Mouse (Mus musculus): ENCODE measurements around the gene Tfap2b. TPM values are rescaled to one million over a fixed set of nuclear protein-coding genes. Genes with fewer than 3 reads are reported as not detected.
A peak's percentile ranks its signal among the peaks of the same experiment; 100 is the strongest.

The Tfap2b gene
- 55.7 and 57.6 TPM in 2 replicates for polyA plus RNA-seq (2015; fragmentation: Nextera tagmentation; extraction: Ambion mirVana)

GRCm38 (mm10) chr1:19208641-19209358 lies at the start of gene Tfap2b:
Tfap2b (plus strand) TSS chr1:19208914.
- Histone ChIP-seq H3K36me3 (no peaks in the 10 kb centered on the region), H3K4me3 (replicated peaks) (peak within 1 kb of the TSS; percentile 46), H3K27ac (peak within 1 kb of the TSS; percentile 81), H3K9ac (peak within 1 kb of the TSS; percentile 42; the same call in 1 of the 2 replicates), H3K9me3 (replicated peaks) (no peaks in the 10 kb centered on the region), H3K27me3 (peaks cover 69% of the 10 kb centered on the region), H3K4me1 (peaks cover 13% of the 10 kb centered on the region), H3K4me2 (peak within 1 kb of the TSS; percentile 55)
- ATAC-seq (replicated peaks; ENCODE audit: low FRiP score), result no peak
- 3% methylated on average over 26 of the region's 26 CpGs for WGBS

GRCm38 (mm10) chr1:19178742-19179397 lies 29.8 kb upstream of the Tfap2b start:
- 9% methylated on average over 4 of the region's 4 CpGs for WGBS
- H3K4me1 ChIP-seq, result no peaks in the 10 kb centered on the region
- no peak overlapping the region for H3K9ac ChIP-seq
- H3K4me3 ChIP-seq (replicated peaks), result no peak overlapping the region
- no peak overlapping the region for H3K27ac ChIP-seq
- H3K4me2 ChIP-seq, result no peak overlapping the region
- H3K36me3 ChIP-seq, result no peaks in the 10 kb centered on the region
- no peak for ATAC-seq (replicated peaks; ENCODE audit: low FRiP score)
- no peaks in the 10 kb centered on the region for H3K27me3 ChIP-seq
- no peaks in the 10 kb centered on the region for H3K9me3 ChIP-seq (replicated peaks)

- 2% methylated on average over 12 of the region's 12 CpGs for WGBS
These were observed 3.1 kb upstream of the Tfap2b start for GRCm38 (mm10) chr1:19205649-19206048.

GRCm38 (mm10) chr1:19206194-19206593 lies 2.5 kb upstream of the Tfap2b start:
- Histone ChIP-seq H3K9me3 (replicated peaks) (no peaks in the 10 kb centered on the region), H3K9ac (no peak overlapping the region), H3K27me3 (peaks cover 58% of the 10 kb centered on the region), H3K4me2 (peak overlapping the region; percentile 57), H3K36me3 (no peaks in the 10 kb centered on the region), H3K4me1 (peaks cover 13% of the 10 kb centered on the region), H3K27ac (no peak overlapping the region), H3K4me3 (replicated peaks) (peak overlapping the region; percentile 34; the same call in 1 of the 2 replicates)
- WGBS, result 1% methylated on average over 7 of the region's 7 CpGs
- no peak for ATAC-seq (replicated peaks; ENCODE audit: low FRiP score)

More at GRCm38 (mm10) chr1:19205649-19206048, 3.1 kb upstream of the Tfap2b start:
- ATAC-seq (replicated peaks; ENCODE audit: low FRiP score), result peak; percentile 74; the same call in 1 of the 2 replicates
- H3K9ac ChIP-seq, result no peak overlapping the region
- peak overlapping the region; percentile 34 for H3K4me3 ChIP-seq (replicated peaks)
- no peak overlapping the region for H3K27ac ChIP-seq
- H3K9me3 ChIP-seq (replicated peaks), result no peaks in the 10 kb centered on the region
- peak overlapping the region; percentile 57 for H3K4me2 ChIP-seq
- peaks cover 54% of the 10 kb centered on the region for H3K27me3 ChIP-seq
- H3K36me3 ChIP-seq, result no peaks in the 10 kb centered on the region
- peaks cover 13% of the 10 kb centered on the region for H3K4me1 ChIP-seq

- Histone ChIP-seq H3K27ac (no peak overlapping the region), H3K9me3 (replicated peaks) (no peaks in the 10 kb centered on the region), H3K4me1 (peaks cover 13% of the 10 kb centered on the region), H3K27me3 (peaks cover 64% of the 10 kb centered on the region), H3K4me3 (replicated peaks) (no peak overlapping the region), H3K36me3 (no peaks in the 10 kb centered on the region), H3K4me2 (0 out of 2 replicates have a peak overlapping the region, but pooled peaks have one; percentile 4), H3K9ac (no peak overlapping the region)
- 20% methylated on average over 4 of the region's 4 CpGs for WGBS
- ATAC-seq (replicated peaks; ENCODE audit: low FRiP score), result no peak
These were observed 1.1 kb upstream of the Tfap2b start for GRCm38 (mm10) chr1:19207611-19208010.

- Histone ChIP-seq H3K27ac (peak overlapping the region; percentile 81), H3K9ac (peak overlapping the region; percentile 42; the same call in 1 of the 2 replicates), H3K27me3 (peaks cover 74% of the 10 kb centered on the region), H3K4me2 (peak overlapping the region; percentile 55), H3K9me3 (replicated peaks) (no peaks in the 10 kb centered on the region), H3K4me3 (replicated peaks) (peak overlapping the region; percentile 46), H3K4me1 (peaks cover 13% of the 10 kb centered on the region), H3K36me3 (no peaks in the 10 kb centered on the region)
- under 1% methylated on average over 10 of the region's 10 CpGs for WGBS
- ATAC-seq (replicated peaks; ENCODE audit: low FRiP score), result no peak
These were observed 638 bp downstream of the Tfap2b start for GRCm38 (mm10) chr1:19209359-19209745.

GRCm38 (mm10) chr1:19209776-19210175 lies 1.1 kb downstream of the Tfap2b start:
- 0 out of 2 replicates have a peak, but pooled peaks have one; percentile 23 for ATAC-seq (replicated peaks; ENCODE audit: low FRiP score)
- Histone ChIP-seq H3K36me3 (no peaks in the 10 kb centered on the region), H3K9me3 (replicated peaks) (no peaks in the 10 kb centered on the region), H3K4me2 (peak overlapping the region; percentile 55), H3K27ac (peak overlapping the region; percentile 81), H3K9ac (peak overlapping the region; percentile 42; the same call in 1 of the 2 replicates), H3K27me3 (peaks cover 75% of the 10 kb centered on the region), H3K4me3 (replicated peaks) (peak overlapping the region; percentile 46), H3K4me1 (peaks cover 13% of the 10 kb centered on the region)
- under 1% methylated on average over 31 of the region's 31 CpGs for WGBS

GRCm38 (mm10) chr1:19210215-19211032 lies 1.7 kb downstream of the Tfap2b start:
- no peaks in the 10 kb centered on the region for H3K36me3 ChIP-seq
- peak overlapping the region; percentile 46 for H3K4me3 ChIP-seq (replicated peaks)
- H3K9me3 ChIP-seq (replicated peaks), result no peaks in the 10 kb centered on the region
- H3K27me3 ChIP-seq, result peaks cover 81% of the 10 kb centered on the region
- peak overlapping the region; percentile 55 for H3K4me2 ChIP-seq
- peaks cover 13% of the 10 kb centered on the region for H3K4me1 ChIP-seq
- ATAC-seq (replicated peaks; ENCODE audit: low FRiP score), result peak; percentile 13; the same call in 1 of the 2 replicates
- peak overlapping the region; percentile 81 for H3K27ac ChIP-seq
- peak overlapping the region; percentile 42; the same call in 1 of the 2 replicates for H3K9ac ChIP-seq
- WGBS, result under 1% methylated on average over 30 of the region's 30 CpGs

- Histone ChIP-seq H3K9ac (no peak overlapping the region), H3K36me3 (no peaks in the 10 kb centered on the region), H3K4me2 (peak overlapping the region; percentile 55), H3K4me3 (replicated peaks) (peak overlapping the region; percentile 46), H3K27me3 (peaks cover 84% of the 10 kb centered on the region), H3K27ac (peak overlapping the region; percentile 81), H3K9me3 (replicated peaks) (no peaks in the 10 kb centered on the region), H3K4me1 (peaks cover 13% of the 10 kb centered on the region)
- under 1% methylated on average over 8 of the region's 8 CpGs for WGBS
- ATAC-seq (replicated peaks; ENCODE audit: low FRiP score), result peak; percentile 30
These were observed 2.3 kb downstream of the Tfap2b start for GRCm38 (mm10) chr1:19211033-19211405.

GRCm38 (mm10) chr1:19211546-19212154 lies 2.9 kb downstream of the Tfap2b start:
- Histone ChIP-seq H3K4me1 (peaks cover 13% of the 10 kb centered on the region), H3K9me3 (replicated peaks) (no peaks in the 10 kb centered on the region), H3K9ac (no peak overlapping the region), H3K27ac (peak overlapping the region; percentile 81), H3K36me3 (no peaks in the 10 kb centered on the region), H3K27me3 (peaks cover 90% of the 10 kb centered on the region), H3K4me3 (replicated peaks) (peak overlapping the region; percentile 46), H3K4me2 (peak overlapping the region; percentile 55)
- 1% methylated on average over 15 of the region's 15 CpGs for WGBS
- ATAC-seq (replicated peaks; ENCODE audit: low FRiP score), result peak; percentile 41

GRCm38 (mm10) chr1:19212691-19213090 lies 4.0 kb downstream of the Tfap2b start:
- peak overlapping the region; percentile 46 for H3K4me3 ChIP-seq (replicated peaks)
- peaks cover 13% of the 10 kb centered on the region for H3K4me1 ChIP-seq
- no peak for ATAC-seq (replicated peaks; ENCODE audit: low FRiP score)
- H3K36me3 ChIP-seq, result no peaks in the 10 kb centered on the region
- H3K9ac ChIP-seq, result no peak overlapping the region
- peak overlapping the region; percentile 35 for H3K4me2 ChIP-seq
- 0 out of 2 replicates have a peak overlapping the region, but pooled peaks have one; percentile 27 for H3K27ac ChIP-seq
- no peaks in the 10 kb centered on the region for H3K9me3 ChIP-seq (replicated peaks)
- peaks cover 92% of the 10 kb centered on the region for H3K27me3 ChIP-seq
- WGBS, result 0% methylated on average over 4 of the region's 4 CpGs
